Mouse (Mus musculus) liver, postnatal 0 days (tissue): Measurements from ENCODE around the gene Ifit2. TPM values are rescaled to one million over a fixed set of nuclear protein-coding genes. Genes with fewer than 3 reads are reported as not detected.
A peak's percentile ranks its signal among the peaks of the same experiment; 100 is the strongest.
"Not testable (repeated sequence)": the region's sequence is repeated elsewhere in the genome, so short reads cannot be mapped to it uniquely, and the experiment has no call there.

Source experiments
- ATAC-seq: fragments of 200-750 bp; cut with Nextera tagmentation; 2 replicates; pipeline ENCODE4 v1.8.0; 2017; ENCODE audit warnings: mild to moderate bottlenecking, moderate library complexity
- DNase-seq: peaks from one replicate; pipeline ENCODE4 v3.0.0-alpha.2; 2016
- H3K27ac ChIP-seq: fragments of 300-500 bp; sonication (generic); 2 replicates; pipeline ENCODE4 v1.5.1; 2014; ENCODE audit warnings: antibody characterized with exemption, moderate library complexity, mild to moderate bottlenecking, low read depth
- H3K27me3 ChIP-seq: fragments of 300-500 bp; sonication (generic); 2 replicates; pipeline ENCODE4 v1.6.1; 2014; ENCODE audit warnings: low read length, control low read depth, mixed read lengths; ENCODE audit not compliant: insufficient read depth
- H3K36me3 ChIP-seq: fragments of 300-500 bp; sonication (generic); replicated peaks from 2 replicates; pipeline ENCODE4 v1.6.1; 2014; ENCODE audit warnings: mild to moderate bottlenecking, control low read depth, low read length, moderate library complexity, mixed read lengths; ENCODE audit not compliant: insufficient read depth
- H3K4me1 ChIP-seq: fragments of 300-500 bp; sonication (generic); 2 replicates; pipeline ENCODE4 v1.6.1; 2014; ENCODE audit warnings: antibody characterized with exemption, mild to moderate bottlenecking, control low read depth; ENCODE audit not compliant: insufficient read depth
- H3K4me2 ChIP-seq: fragments of 300-500 bp; sonication (generic); 2 replicates; pipeline ENCODE4 v1.6.1; 2014; ENCODE audit warnings: low read depth, mild to moderate bottlenecking, low read length, moderate library complexity, mixed read lengths
- H3K4me3 ChIP-seq: fragments of 300-500 bp; sonication (generic); 2 replicates; pipeline ENCODE4 v1.5.1; 2014; ENCODE audit warnings: low read depth, low read length
- H3K9ac ChIP-seq: fragments of 300-500 bp; sonication (generic); replicated peaks from 2 replicates; pipeline ENCODE4 v1.6.1; 2014; ENCODE audit warnings: mild to moderate bottlenecking, moderate library complexity
- H3K9me3 ChIP-seq: fragments of 300-500 bp; sonication (generic); 2 replicates; pipeline ENCODE4 v1.6.1; 2016; ENCODE audit warnings: mild to moderate bottlenecking, control low read depth, low read length, mixed read lengths
- CTCF ChIP-seq: sonication (generic); IDR thresholded peaks from 2 replicates; pipeline ENCODE4 v1.5.1; 2016; ENCODE audit warnings: antibody characterized with exemption, low read depth
- EP300 ChIP-seq: IDR thresholded peaks from 2 replicates; pipeline ENCODE4 v1.6.1; 2016; ENCODE audit warnings: antibody characterized with exemption, low read depth, mild to moderate bottlenecking
- WGBS: fragments of 180-500 bp; shearing (Covaris S2); extraction: QIAGEN DNeasy Blood & Tissue Kit; methylation state at CpG from one replicate; pipeline ENCODE4 v1.1.7; 2014; ENCODE audit not compliant: insufficient replicate concordance; 5-methylcytosine and 5-hydroxymethylcytosine counted together
- polyA plus RNA-seq: library from polyadenylated mRNA; unstranded; fragments of >200 nt; fragmentation: Nextera tagmentation; extraction: Ambion mirVana; gene quantifications from 2 replicates; pipeline ENCODE4 v1.2.1, GENCODE M21; 2015

The Ifit2 gene
- polyA plus RNA-seq, 1 experiment from 2014 or later: 3.7 TPM

DNA sequence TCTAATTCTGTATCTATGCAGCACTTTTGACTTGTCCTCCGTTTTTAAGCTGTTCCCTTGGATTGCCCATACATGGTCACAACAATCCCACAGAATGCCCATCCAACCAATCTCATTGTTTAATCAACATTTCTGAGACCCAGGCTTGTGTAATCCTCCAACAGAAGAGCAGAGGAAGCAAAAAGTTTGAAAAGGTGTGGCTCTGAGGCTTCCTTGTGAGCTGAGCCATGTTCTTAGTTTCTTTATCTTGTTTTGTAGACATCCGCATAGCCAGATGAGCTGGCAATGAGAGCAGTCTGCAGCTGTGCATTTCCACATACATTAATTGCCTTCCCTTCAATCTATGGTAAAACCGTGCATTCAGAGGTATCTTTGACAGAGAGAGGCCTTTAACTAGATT lies 55.0 kb downstream of the Ifit2 start:
- 80% methylated on average over 3 of the region's 3 CpGs for WGBS
- H3K27me3 ChIP-seq: no peaks in the 10 kb centered on the region
- no peak overlapping the region for H3K27ac ChIP-seq
- no peak overlapping the region for H3K9ac ChIP-seq
- TF ChIP-seq CTCF: no peak
- no peak for TF ChIP-seq EP300
- H3K36me3 ChIP-seq: no peaks in the 10 kb centered on the region
- H3K4me2 ChIP-seq: no peak overlapping the region
- H3K4me1 ChIP-seq: peaks cover 6% of the 10 kb centered on the region
- H3K9me3 ChIP-seq: no peaks in the 10 kb centered on the region
- no peak for DNase-seq
- H3K4me3 ChIP-seq: no peak overlapping the region
- ATAC-seq: no peak

DNA sequence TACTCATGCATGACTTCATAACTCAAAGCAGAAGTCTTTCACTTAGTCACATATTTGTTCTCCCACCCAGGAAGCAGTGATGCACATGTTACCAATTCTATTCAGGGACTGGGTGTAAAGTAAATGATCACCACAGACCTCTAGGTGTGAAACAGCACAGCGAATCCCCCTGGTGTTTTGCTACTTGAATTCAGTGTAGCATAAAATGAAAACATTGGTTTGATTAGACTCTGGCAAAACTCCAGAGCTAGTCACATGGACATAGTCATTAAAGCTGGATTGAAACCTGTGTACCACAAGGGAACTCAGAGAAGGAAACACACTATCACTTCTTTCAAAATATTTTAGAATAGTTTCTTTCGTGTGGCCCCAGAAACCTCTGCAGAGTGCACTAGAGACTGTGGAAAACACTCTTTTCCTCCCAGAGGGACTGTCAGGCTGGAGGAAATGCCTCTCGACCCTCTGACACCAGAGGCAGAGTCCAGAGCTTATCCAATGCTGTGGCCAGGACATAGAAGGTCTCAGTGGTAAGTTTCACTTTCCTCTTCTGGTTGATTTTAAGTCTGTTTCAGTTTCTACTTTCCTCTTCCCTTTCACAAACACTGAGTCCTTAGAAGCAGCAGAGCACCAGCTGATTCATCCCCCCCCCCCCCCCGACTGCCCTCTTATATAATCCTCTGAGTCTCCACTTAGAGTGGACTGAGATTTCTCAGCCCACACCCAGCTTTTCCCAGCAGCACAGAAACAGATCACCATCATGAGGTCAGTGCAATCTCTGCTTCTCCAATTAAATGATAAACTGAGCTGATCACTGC lies 57.0 kb downstream of the Ifit2 start, which contains the start of gene Ifit3b:
Gene Ifit3b, plus strand, starts transcription at position 734 of the 815 bp plus-strand sequence.
- not testable (repeated sequence) for H3K36me3 ChIP-seq, H3K27me3 ChIP-seq, H3K4me3 ChIP-seq, H3K4me1 ChIP-seq, H3K9ac ChIP-seq, H3K9me3 ChIP-seq
- DNase-seq: peak; percentile 49
- peak; percentile 85 for ATAC-seq
- Histone ChIP-seq H3K4me2 (peak within 1 kb of the TSS; percentile 42; the same call in 1 of the 2 replicates), H3K27ac (peak within 1 kb of the TSS; percentile 84)
- 26% methylated on average over 4 of the region's 4 CpGs for WGBS
- 0 out of 2 replicates have a peak, but pooled peaks have one; percentile 10 for TF ChIP-seq EP300

DNA sequence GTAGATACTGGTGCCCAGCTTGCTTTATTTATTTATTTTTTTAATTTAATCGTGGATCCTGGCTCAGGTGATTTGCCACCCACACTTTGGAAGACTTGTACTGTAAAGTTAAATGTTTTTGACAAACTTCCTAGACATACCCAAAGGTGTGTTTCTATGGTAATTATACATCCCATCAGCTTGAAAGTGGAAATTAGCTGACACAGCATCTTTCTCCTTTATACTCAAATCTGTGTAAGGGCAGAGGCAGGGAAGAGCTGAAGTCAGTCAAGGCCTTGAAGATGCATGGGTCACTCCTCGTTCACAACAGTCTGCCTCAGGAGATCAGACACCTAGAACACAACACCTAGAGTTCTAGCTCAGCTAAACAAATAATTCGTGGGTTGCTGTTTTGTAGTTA lies 59.6 kb downstream of the Ifit2 start:
- H3K4me2 ChIP-seq, H3K36me3 ChIP-seq, H3K4me3 ChIP-seq, H3K27ac ChIP-seq, H3K9ac ChIP-seq, H3K4me1 ChIP-seq, ATAC-seq, DNase-seq, H3K9me3 ChIP-seq, H3K27me3 ChIP-seq: not testable (repeated sequence)
- WGBS: 71% methylated on average over 3 of the region's 3 CpGs

DNA sequence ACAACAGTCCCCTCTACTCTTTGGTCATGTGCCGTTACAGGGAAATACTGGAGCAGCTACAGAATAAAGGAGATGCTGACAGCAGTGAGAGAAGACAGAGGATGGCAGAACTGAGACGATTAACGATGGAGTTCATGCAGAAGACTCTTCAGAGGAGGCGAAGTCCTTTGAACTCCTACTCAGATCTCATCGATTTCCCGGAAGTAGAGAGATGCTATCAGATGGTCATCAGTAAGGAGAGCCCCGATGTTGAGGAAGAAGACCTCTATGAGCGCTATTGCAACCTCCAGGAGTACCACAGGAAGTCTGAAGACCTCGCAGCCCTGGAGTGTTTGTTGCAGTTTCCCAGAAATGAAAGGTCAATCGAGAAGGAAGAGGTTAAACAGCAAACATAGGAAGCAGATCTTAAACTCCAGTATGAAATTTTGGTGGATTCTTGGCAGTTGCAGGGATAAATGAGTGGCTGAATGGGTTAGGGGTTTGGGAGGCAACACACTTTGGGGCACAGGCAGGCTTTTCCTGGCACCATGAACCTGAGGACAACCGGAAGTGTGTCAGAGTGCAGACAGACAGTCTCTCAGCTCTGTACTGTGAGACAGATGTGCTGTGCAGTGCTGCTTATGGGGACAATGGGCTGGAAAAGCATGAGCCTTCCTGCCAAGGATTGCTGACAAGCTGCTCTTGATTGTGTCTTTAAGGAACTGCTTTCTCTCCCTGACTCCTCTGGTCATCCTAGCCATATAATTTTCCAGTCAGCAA lies 61.9 kb downstream of the Ifit2 start:
- not testable (repeated sequence) for H3K4me1 ChIP-seq, H3K27me3 ChIP-seq, H3K9ac ChIP-seq, H3K4me2 ChIP-seq, H3K9me3 ChIP-seq, H3K27ac ChIP-seq, H3K36me3 ChIP-seq, H3K4me3 ChIP-seq, DNase-seq
- WGBS: 81% methylated on average over 5 of the region's 11 CpGs
- ATAC-seq: peak; percentile 48

DNA sequence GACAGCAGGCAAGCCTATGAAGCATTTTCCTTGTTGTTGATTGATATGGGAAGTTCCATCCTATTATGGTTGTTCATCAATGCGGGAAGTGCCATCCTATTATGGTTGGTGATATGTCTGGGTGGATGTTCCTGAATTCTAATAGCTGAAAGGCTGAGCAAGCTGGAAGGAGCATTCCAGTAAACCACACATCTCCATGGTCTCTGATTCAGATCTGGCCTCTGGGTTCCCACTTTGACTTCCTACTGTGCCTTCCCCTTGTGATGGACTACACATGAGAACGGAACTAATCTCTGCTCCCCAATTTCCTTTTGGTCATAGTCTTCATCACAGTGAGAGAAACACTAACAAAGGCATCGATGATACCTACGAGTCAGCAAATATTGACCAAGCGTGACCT lies 70.4 kb downstream of the Ifit2 start:
- Histone ChIP-seq H3K27me3 (no peaks in the 10 kb centered on the region), H3K4me2 (no peak overlapping the region), H3K9ac (no peak overlapping the region), H3K36me3 (no peaks in the 10 kb centered on the region), H3K27ac (no peak overlapping the region), H3K4me1 (no peaks in the 10 kb centered on the region), H3K9me3 (no peaks in the 10 kb centered on the region), H3K4me3 (no peak overlapping the region)
- no peak for DNase-seq
- no peak for TF ChIP-seq CTCF
- no peak for TF ChIP-seq EP300
- 70% methylated on average over 5 of the region's 5 CpGs for WGBS
- no peak for ATAC-seq

DNA sequence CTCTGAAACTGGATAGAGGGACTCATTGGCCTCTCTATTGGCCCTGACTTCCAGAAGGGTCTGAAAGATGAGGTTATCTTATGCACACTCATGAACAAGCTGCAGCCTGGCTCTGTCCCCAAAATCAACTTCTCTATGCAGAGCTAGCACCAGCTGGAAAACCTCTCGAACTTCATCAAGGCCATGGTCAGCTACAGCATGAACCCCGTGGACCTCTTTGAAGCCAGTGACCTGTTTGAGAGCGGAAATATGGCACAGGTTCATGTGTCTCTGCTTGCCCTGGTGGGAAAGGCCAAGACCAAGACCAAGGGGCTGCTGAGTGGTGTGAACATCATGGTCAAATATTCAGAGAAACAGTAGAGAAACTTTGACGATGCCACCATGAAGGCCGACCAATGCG lies 73.3 kb downstream of the Ifit2 start:
- Histone ChIP-seq H3K27me3 (no peaks in the 10 kb centered on the region), H3K9ac (no peak overlapping the region), H3K4me3 (no peak overlapping the region), H3K9me3 (no peaks in the 10 kb centered on the region), H3K4me1 (no peaks in the 10 kb centered on the region), H3K4me2 (no peak overlapping the region), H3K27ac (no peak overlapping the region), H3K36me3 (no peaks in the 10 kb centered on the region)
- WGBS: 87% methylated on average over 6 of the region's 6 CpGs
- ATAC-seq (no peak), DNase-seq (no peak)
- TF ChIP-seq CTCF (no peak), EP300 (no peak)
